Mouse (Mus musculus): ENCODE measurements at regions not wholly inside any gene's neighbourhood (a gene's known extent, or its start where the extent isn't known, plus 50 kb on each side); places are given as distances from the start of the nearest gene placed in this dataset.

- in situ Hi-C loops (cut with MboI; ENCODE audit: unreplicated experiment in 2 of 2), result no loop called here
Measured at GRCm38 (mm10) chr3:14952169-14952729, 66.2 kb downstream of the Car2 start.

GRCm38 (mm10) chr3:14952951-14953350 lies 66.9 kb downstream of the Car2 start:
- in situ Hi-C loops (cut with MboI; ENCODE audit: unreplicated experiment in 2 of 2), result no loop called here

- in situ Hi-C loops (cut with MboI; ENCODE audit: unreplicated experiment in 2 of 2), result no loop called here
Measured at GRCm38 (mm10) chr3:14957481-14957880, 71.4 kb downstream of the Car2 start.

GRCm38 (mm10) chr3:14958277-14958676 lies 72.2 kb downstream of the Car2 start:
- in situ Hi-C loops (cut with MboI; ENCODE audit: unreplicated experiment in 2 of 2), result no loop called here

GRCm38 (mm10) chr3:14959586-14959985 lies 73.5 kb downstream of the Car2 start:
- in situ Hi-C loops (cut with MboI; ENCODE audit: unreplicated experiment in 2 of 2), result no loop called here

GRCm38 (mm10) chr3:14964795-14965194 lies 78.7 kb downstream of the Car2 start:
- in situ Hi-C loops (cut with MboI; ENCODE audit: unreplicated experiment in 2 of 2), result no loop called here

GRCm38 (mm10) chr3:14965438-14966044 lies 79.5 kb downstream of the Car2 start:
- in situ Hi-C loops (cut with MboI; ENCODE audit: unreplicated experiment in 2 of 2), result no loop called here

GRCm38 (mm10) chr3:14967235-14967634 lies 81.2 kb downstream of the Car2 start:
- in situ Hi-C loops (cut with MboI; ENCODE audit: unreplicated experiment in 2 of 2), result no loop called here

GRCm38 (mm10) chr3:14968345-14968744 lies 82.3 kb downstream of the Car2 start:
- in situ Hi-C loops (cut with MboI; ENCODE audit: unreplicated experiment in 2 of 2), result no loop called here

- in situ Hi-C loops (cut with MboI; ENCODE audit: unreplicated experiment in 2 of 2), result no loop called here
Measured at GRCm38 (mm10) chr3:14969698-14970097, 83.6 kb downstream of the Car2 start.

- in situ Hi-C loops (cut with MboI; ENCODE audit: unreplicated experiment in 2 of 2), result no loop called here
Measured at GRCm38 (mm10) chr3:14971647-14972046, 85.6 kb downstream of the Car2 start.

- in situ Hi-C loops (cut with MboI; ENCODE audit: unreplicated experiment in 2 of 2), result no loop called here
Measured at GRCm38 (mm10) chr3:14974758-14975157, 88.7 kb downstream of the Car2 start.

- in situ Hi-C loops (cut with MboI; ENCODE audit: unreplicated experiment in 2 of 2), result no loop called here
Measured at GRCm38 (mm10) chr3:14975203-14975602, 89.1 kb downstream of the Car2 start.

- in situ Hi-C loops (cut with MboI; ENCODE audit: unreplicated experiment in 2 of 2), result no loop called here
Measured at GRCm38 (mm10) chr3:14979116-14979613, 93.1 kb downstream of the Car2 start.

- in situ Hi-C loops (cut with MboI; ENCODE audit: unreplicated experiment in 2 of 2), result loop anchor here in 1 of 2 experiments (10.0 kb wide), 1 partner anchor 205 kb away; no protein-coding TSS in a partner anchor
Measured at GRCm38 (mm10) chr3:14989635-14990034, 103.6 kb downstream of the Car2 start.

- in situ Hi-C loops (cut with MboI; ENCODE audit: unreplicated experiment in 2 of 2), result loop anchor here in 1 of 2 experiments (10.0 kb wide), 1 partner anchor 201 kb away; no protein-coding TSS in a partner anchor
Measured at GRCm38 (mm10) chr3:14993936-14994335, 107.9 kb downstream of the Car2 start.

- in situ Hi-C loops (cut with MboI; ENCODE audit: unreplicated experiment in 2 of 2), result loop anchor here in 1 of 2 experiments (5.0 to 10.0 kb wide), 2 partner anchors 110 to 198 kb away; partner anchors contain the start of gene Car2
Measured at GRCm38 (mm10) chr3:14997241-14997640, 111.2 kb downstream of the Car2 start.

GRCm38 (mm10) chr3:14998521-14998920 lies 112.4 kb downstream of the Car2 start:
- in situ Hi-C loops (cut with MboI; ENCODE audit: unreplicated experiment in 2 of 2), result loop anchor here in 1 of 2 experiments (5.0 to 10.0 kb wide), 2 partner anchors 111 to 196 kb away; partner anchors contain the start of gene Car2

- in situ Hi-C loops (cut with MboI; ENCODE audit: unreplicated experiment in 2 of 2), result loop anchor here in 1 of 2 experiments (5.0 to 10.0 kb wide), 2 partner anchors 112 to 195 kb away; partner anchors contain the start of gene Car2
Measured at GRCm38 (mm10) chr3:14999411-14999810, 113.3 kb downstream of the Car2 start.

GRCm38 (mm10) chr3:14999914-15000313 lies 113.8 kb downstream of the Car2 start:
- in situ Hi-C loops (cut with MboI; ENCODE audit: unreplicated experiment in 2 of 2), result loop anchor here in 1 of 2 experiments (5.0 to 10.0 kb wide), 2 partner anchors 113 to 195 kb away; partner anchors contain the start of gene Car2

GRCm38 (mm10) chr3:15000657-15001056 lies 114.6 kb downstream of the Car2 start:
- in situ Hi-C loops (cut with MboI; ENCODE audit: unreplicated experiment in 2 of 2), result no loop called here

GRCm38 (mm10) chr3:15007821-15008220 lies 121.7 kb downstream of the Car2 start:
- in situ Hi-C loops (cut with MboI; ENCODE audit: unreplicated experiment in 2 of 2), result no loop called here
